Mouse (Mus musculus) layer of hippocampus, adult 11-12 months (tissue): Measurements from ENCODE around the gene Cdhr5.

Experiments
- DNase-seq: peaks from one replicate; pipeline ENCODE4 v3.0.0; 2022; ENCODE audit warnings: low spot score

Gene Cdhr5

GRCm38 (mm10) chr7:141276546-141276945 is at the start of gene Cdhr5:
TSS of gene Cdhr5 (minus strand) at chr7:141276786.
- DNase-seq = no peak

DNA sequence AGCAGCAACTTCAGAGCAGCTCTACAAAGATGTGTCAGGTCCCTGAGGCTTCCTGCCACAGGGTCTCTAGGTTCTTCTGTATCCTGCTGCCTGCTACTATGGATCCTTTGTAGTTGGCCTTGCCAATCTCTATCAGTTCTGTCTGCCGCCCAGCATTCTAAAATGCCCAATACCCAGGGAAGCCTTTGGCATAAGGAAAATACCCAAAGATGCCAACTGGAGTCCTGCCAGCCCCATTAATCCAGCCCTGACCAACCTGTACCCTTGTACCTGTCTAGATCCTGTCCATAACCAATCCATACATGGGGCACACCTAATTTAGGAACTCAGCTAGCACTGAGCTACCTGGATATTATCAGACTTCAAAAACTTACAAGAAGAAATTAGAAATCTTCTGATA is 48.1 kb upstream of the Cdhr5 start:
- DNase-seq = no peak

DNA sequence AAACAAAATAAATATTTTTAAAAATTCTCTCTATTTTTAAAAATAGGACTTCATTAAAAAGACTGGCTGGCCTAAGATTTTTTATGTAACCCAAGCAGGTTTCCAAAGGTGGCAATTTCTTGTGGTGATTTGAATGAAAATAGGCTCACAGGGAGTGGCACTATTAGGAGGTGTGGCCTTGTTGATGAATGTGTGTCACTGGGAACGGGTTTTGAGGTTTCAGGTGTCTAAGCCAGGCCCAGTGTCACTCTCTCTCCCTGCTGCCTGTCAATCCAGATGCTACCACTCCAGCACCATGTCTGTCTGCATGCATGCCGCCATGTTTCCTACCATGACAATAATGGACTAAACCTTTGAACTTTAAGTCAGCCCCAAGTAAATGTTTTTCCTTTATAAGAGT is 42.9 kb upstream of the Cdhr5 start:
- DNase-seq = no peak

- no peak for DNase-seq
These were observed 41.1 kb upstream of the Cdhr5 start for GRCm38 (mm10) chr7:141317619-141318132.

DNA sequence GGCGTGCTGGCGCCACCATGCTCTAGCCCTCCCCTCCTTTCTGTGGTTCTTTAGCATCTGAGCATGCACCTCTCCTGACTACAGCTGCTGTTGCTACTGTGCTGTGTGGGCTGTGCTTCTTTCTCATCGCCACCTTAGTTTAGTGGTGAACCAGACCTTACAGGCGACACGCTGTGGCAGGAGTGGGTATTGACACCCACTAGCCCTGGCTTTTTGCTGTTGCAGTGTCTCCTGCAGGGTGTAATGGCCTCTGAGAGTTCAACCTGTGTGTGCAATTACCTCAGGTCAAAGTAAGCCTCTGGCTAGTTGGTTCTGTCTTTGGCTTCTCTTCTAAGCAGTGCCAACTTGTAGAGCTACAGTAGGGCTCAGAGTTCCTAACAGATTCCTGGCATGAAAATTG is 39.4 kb upstream of the Cdhr5 start:
- DNase-seq = no peak

GRCm38 (mm10) chr7:141315076-141315475 is 38.5 kb upstream of the Cdhr5 start:
- no peak for DNase-seq

GRCm38 (mm10) chr7:141314416-141314815 is 37.8 kb upstream of the Cdhr5 start:
- DNase-seq = no peak

DNA sequence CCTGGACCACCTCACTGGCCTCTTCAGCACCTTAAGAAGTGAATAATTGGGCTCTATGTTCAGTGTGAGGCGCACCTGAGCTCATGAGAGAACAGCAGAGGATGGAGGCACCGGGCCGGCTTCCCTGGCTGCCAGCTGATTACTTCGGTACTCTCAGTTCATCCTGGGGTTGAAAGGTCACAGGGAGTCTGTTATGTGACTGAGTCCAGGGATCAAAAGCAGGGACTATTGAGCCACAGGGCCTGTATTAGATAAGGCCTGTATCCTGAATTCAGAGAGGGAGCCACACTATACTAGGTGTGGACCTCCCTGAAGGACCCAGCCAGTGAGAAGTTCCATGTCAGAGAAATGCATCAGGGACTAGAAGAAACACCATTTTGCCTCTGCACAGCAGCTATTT is 28.0 kb upstream of the Cdhr5 start:
- DNase-seq = no peak

DNA sequence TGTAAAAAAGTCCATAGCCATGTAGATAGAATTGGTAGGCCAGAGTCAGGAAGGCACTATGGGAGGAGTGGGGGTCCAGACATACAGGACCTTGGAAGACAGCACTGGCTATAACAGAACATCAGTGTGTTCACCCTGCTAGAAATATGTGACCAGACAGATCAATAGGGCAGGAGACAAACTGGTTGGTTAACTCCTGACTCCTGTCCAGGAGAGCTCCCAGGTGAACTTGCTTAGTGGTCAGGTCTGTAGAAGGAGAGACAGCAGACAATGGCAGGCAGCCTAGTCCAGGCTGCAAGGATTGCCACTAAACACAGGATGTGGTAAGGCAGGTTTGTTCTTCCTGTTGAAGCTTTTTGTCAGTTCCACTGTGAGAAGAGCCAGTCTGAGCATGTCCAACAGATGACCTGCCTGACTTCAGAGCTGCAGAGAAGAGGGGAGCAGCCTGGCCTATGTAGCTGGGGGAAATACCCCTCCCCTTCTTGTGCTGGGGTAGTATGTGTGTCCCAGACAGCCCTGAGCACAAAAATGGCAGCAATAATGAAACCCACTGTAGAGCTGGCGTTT is 26.2 kb upstream of the Cdhr5 start:
- no peak for DNase-seq

GRCm38 (mm10) chr7:141301386-141301785 is 24.8 kb upstream of the Cdhr5 start:
- DNase-seq = no peak

DNA sequence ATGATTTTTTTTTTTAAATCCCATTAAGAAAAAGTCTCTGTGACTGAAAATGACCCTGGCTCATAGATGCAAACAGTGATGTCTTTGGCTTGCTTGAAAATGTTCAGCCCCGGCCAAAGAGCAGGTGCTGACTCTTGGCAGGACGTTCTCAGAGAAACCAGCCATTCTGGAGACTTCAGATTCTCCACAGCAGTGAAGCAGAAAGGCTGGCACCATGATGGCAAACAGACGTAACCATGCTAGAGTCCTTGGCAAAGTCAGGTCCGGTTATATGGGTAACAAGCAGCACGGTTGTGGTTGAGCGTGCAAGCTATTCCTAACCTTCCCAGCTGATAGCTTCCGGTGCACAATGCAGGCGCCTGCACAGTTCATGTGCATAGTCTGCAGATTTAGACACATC is 22.6 kb upstream of the Cdhr5 start:
- no peak for DNase-seq

DNA sequence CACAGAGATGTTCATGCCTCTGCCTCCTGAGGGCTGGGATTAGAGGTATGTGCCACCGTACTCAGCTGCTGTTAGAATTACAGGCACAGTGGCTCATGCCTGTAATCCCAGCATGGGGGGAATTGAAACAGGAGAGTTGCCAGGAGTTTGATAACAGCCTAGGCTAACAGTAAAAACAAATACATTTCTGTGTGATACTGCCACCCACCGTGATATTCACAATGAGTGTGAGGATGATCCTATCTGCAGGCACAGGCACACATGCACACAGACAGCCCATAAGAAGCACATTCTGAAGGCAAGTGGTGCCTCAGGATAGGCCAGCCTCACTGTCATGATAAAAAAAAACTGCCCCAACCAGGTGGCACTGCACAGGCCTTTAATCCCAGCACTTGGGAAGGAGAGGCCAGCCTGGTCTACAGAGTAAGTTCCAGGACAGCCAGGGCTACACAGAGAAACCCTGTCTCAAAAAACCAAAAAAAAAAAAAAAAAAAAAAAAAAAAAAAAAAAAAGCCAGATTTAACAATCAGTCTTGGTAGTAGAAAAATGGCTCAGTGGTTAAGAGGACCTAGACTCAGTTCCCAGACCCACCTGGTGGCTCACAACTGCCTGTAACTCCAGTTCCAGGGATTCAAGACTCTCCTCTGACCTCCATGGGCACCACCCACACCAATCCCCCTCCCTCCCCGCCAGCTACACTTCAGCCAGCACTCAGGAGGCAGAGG is 21.5 kb upstream of the Cdhr5 start:
- no peak for DNase-seq

- DNase-seq = no peak
These were observed 17.9 kb upstream of the Cdhr5 start for GRCm38 (mm10) chr7:141294479-141294878.

DNA sequence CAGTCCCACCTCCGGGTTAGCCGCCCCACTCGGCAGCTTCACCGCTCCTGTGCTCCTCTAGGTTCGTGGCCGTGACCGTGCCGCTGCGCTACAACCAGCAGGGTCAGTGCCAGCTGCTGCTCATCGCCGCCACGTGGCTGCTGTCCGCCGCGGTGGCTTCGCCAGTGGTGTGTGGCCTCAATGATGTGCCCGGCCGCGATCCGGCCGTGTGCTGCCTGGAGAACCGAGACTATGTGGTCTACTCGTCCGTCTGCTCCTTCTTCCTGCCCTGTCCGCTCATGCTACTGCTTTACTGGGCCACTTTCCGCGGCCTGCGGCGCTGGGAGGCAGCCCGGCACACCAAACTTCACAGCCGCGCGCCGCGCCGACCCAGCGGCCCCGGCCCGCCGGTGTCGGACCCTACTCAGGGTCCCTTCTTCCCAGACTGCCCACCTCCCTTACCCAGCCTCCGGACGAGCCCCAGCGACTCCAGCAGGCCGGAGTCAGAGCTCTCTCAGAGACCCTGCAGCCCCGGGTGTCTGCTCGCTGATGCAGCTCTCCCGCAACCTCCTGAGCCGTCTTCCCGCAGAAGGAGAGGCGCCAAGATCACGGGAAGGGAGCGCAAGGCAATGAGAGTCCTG is 17.4 kb upstream of the Cdhr5 start:
- no peak for DNase-seq

- DNase-seq = no peak
These were observed 16.2 kb upstream of the Cdhr5 start for GRCm38 (mm10) chr7:141292583-141293388.

GRCm38 (mm10) chr7:141291921-141292582 is 15.5 kb upstream of the Cdhr5 start, which contains the start of gene Drd4:
TSS of gene Drd4 (plus strand) at chr7:141292006.
- DNase-seq = no peak

- no peak for DNase-seq
These were observed 11.5 kb upstream of the Cdhr5 start for GRCm38 (mm10) chr7:141288042-141288441.

- DNase-seq = no peak
These were observed 6.2 kb upstream of the Cdhr5 start for GRCm38 (mm10) chr7:141282756-141283155.

DNA sequence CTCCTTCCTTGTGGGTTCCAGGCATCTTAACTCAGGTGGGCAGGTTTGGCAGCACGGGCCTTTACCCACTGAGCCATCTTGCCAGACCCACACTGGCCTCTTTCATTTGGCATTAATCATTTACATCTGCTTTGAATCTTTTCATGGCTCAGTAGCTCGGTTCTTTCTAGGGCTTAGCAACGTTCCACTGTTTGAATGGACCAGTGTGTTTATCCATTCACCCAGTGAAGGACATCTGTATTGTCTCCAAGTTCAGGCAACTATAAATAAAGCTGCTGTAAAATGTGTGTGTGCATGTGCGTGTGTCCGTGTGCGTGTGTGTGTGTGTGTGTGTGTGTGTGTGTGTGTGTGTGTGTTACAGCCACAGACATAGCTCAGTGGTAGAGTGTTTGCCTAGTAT is 4.9 kb upstream of the Cdhr5 start:
- no peak for DNase-seq

DNA sequence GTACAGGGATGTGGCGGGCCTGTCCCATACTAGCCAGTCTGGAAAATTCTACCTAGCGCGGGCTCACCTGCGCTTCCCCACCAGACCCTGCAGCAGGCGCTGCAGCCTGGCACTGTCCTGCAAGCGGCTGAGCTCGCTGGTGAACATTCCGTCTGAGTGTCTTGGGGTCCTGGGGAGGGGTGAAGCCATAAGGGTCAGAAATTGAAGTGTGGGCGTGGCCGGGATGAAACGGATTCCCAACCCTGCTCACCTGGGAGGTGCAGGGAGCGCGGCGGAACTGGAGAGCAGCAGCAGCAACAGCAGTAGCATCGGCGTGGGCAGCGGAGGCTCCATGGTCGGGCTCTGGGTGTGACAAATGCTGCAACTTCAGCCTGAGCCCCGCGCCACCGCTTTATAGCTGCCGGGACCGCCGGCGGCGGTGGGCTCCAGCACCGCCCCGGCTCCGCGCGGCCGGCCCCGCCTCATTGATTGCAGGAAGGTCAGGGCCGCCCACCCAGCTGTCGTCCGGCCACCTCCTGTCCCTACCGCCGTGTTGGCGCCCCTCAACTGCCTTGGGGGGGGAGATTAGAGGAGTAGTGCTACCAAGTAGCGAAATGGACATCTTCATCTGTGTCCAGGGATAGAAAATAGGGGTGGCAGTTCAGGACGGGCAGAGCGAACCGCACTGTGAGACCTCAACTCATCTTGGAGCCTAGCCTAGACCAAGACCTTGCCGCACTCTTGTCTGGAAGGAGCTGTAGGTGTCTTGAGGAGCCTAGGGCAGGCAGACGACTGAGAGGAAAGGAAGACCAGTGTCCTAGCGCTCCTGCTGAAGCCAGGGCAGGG is 2.4 kb upstream of the Cdhr5 start, which contains the start of gene Sct:
Gene Sct (minus strand): TSS at position 368 of the 825 bp plus-strand sequence.
- no peak for DNase-seq
